Mouse (Mus musculus) embryonic facial prominence, embryonic 11.5 days (tissue): ENCODE measurements around the gene Aff3. TPM values are rescaled to one million over a fixed set of nuclear protein-coding genes. Genes with fewer than 3 reads are reported as not detected.

Experiments
- ATAC-seq: fragments of 200-750 bp; cut with Nextera tagmentation; replicated peaks from 2 replicates; pipeline ENCODE4 v1.8.0; 2017; ENCODE audit warnings: low read depth; ENCODE audit not compliant: insufficient number of reproducible peaks, low FRiP score, low TSS enrichment
- DNase-seq: peaks from one replicate; pipeline ENCODE4 v3.0.0-alpha.2; 2015; ENCODE audit warnings: low spot score
- H3K27ac ChIP-seq: fragments of 300-500 bp; sonication (generic); replicated peaks from 2 replicates; pipeline ENCODE4 v1.5.1; 2014; ENCODE audit warnings: mild to moderate bottlenecking, low read depth, low read length, control low read depth
- H3K27me3 ChIP-seq: fragments of 300-500 bp; sonication (generic); 2 replicates; pipeline ENCODE4 v1.6.1; 2014; ENCODE audit warnings: mild to moderate bottlenecking, low read length, moderate library complexity, mixed read lengths; ENCODE audit not compliant: control insufficient read depth, insufficient read depth
- H3K36me3 ChIP-seq: fragments of 300-500 bp; sonication (generic); replicated peaks from 2 replicates; pipeline ENCODE4 v1.6.1; 2014; ENCODE audit warnings: low read depth, mild to moderate bottlenecking, low read length, moderate library complexity, mixed read lengths; ENCODE audit not compliant: control insufficient read depth, insufficient read depth
- H3K4me1 ChIP-seq: fragments of 300-500 bp; sonication (generic); 2 replicates; pipeline ENCODE4 v1.6.1; 2014; ENCODE audit warnings: low read length, mixed read lengths; ENCODE audit not compliant: control insufficient read depth, insufficient read depth
- H3K4me2 ChIP-seq: fragments of 300-500 bp; sonication (generic); 2 replicates; pipeline ENCODE4 v1.6.1; 2014; ENCODE audit warnings: low read depth, mild to moderate bottlenecking, control low read depth, low read length, moderate library complexity
- H3K4me3 ChIP-seq: fragments of 300-500 bp; sonication (generic); 2 replicates; pipeline ENCODE4 v1.5.1; 2014; ENCODE audit warnings: low read depth, low read length, control low read depth
- H3K9ac ChIP-seq: fragments of 300-500 bp; sonication (generic); replicated peaks from 2 replicates; pipeline ENCODE4 v1.6.1; 2014; ENCODE audit warnings: mild to moderate bottlenecking, control low read depth, low read length
- H3K9me3 ChIP-seq: fragments of 300-500 bp; sonication (generic); replicated peaks from 2 replicates; pipeline ENCODE4 v1.6.1; 2016; ENCODE audit warnings: mild to moderate bottlenecking, low read length, inconsistent platforms, mixed read lengths; ENCODE audit not compliant: control insufficient read depth
- WGBS: fragments of 180-500 bp; shearing (Covaris S2); extraction: QIAGEN DNeasy Blood & Tissue Kit; methylation state at CpG from one replicate; pipeline ENCODE4 v1.1.7; 2014; 5-methylcytosine and 5-hydroxymethylcytosine counted together
- polyA plus RNA-seq: library from polyadenylated mRNA; unstranded; fragments of >200 nt; fragmentation: Nextera tagmentation; extraction: Ambion mirVana; gene quantifications from 2 replicates; pipeline ENCODE4 v1.2.1, GENCODE M21; 2014

The Aff3 gene
- polyA plus RNA-seq, 1 experiment from 2014 or later, result 17.5 TPM

DNA sequence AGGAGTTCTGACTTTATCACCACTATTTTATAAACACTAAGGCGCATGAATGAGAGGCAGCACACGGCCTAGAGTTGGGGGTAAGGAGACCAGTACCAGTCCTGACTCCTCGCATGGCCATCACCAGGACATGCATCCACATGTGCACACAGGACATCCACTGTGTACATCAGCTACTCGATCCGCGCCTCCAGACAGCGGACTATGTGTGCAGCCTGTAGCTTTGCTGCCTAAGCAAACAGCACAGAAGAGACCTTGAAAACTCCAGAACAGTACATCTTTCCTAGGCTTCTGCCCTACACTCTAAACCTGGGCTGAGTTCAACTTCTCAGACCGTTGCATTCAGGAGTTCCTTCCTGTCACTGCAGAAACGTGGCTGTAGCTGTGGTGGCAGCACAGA, 104.1 kb downstream of the Aff3 start:
- Histone ChIP-seq H3K4me3 (no peak overlapping the region), H3K4me2 (no peak overlapping the region), H3K36me3 (no peaks in the 10 kb centered on the region), H3K9ac (no peak overlapping the region), H3K27ac (no peak overlapping the region), H3K27me3 (no peaks in the 10 kb centered on the region), H3K4me1 (no peaks in the 10 kb centered on the region), H3K9me3 (no peaks in the 10 kb centered on the region)
- no peak for ATAC-seq
- no peak for DNase-seq
- WGBS, result 84% methylated on average over 9 of the region's 9 CpGs

DNA sequence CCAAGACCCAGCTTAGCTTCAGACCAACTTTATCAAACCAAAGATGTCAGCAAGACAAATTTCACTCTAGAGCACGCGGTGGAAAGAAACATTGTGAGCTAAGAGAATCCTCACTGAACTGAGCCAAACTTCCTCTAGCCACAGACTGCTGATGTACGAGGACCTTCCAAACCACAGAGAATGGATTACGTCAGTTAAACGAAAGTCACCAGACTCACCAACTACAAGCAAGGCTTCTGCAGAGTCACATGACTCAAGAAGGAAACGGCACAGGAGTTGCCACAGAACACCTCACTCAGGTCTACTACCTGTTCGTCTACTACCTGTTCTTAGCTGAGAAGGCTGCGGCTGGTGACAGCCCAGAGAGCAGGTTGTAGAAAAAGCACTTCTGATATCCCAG, 107.1 kb downstream of the Aff3 start:
- no peaks in the 10 kb centered on the region for H3K36me3 ChIP-seq
- DNase-seq, result no peak
- no peaks in the 10 kb centered on the region for H3K4me1 ChIP-seq
- H3K27ac ChIP-seq, result no peak overlapping the region
- H3K4me3 ChIP-seq, result no peak overlapping the region
- no peak overlapping the region for H3K9ac ChIP-seq
- ATAC-seq, result no peak
- no peaks in the 10 kb centered on the region for H3K9me3 ChIP-seq
- H3K4me2 ChIP-seq, result no peak overlapping the region
- WGBS, result 92% methylated on average over 8 of the region's 8 CpGs
- H3K27me3 ChIP-seq, result no peaks in the 10 kb centered on the region

DNA sequence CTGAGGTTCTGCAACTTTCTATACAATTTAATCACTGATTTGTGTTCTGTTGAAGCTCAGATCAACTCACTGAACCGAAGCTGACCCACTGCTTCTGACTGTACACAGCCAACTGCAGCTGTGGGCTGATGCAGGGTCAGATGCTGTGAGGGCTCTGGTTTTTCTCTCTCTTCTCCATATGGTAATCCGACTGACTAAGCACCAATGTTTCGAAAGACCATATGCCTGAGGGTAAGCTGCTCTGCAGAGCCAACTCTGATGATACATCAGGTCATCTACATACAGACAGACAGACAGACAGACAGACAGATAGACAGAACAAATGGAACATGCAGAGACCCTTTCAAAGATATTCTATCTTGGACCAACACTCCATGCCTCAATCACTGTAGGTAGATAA, 110.2 kb downstream of the Aff3 start:
- DNase-seq (no peak), ATAC-seq (no peak)
- H3K4me2 ChIP-seq, result no peak overlapping the region
- 86% methylated on average over 3 of the region's 3 CpGs for WGBS
- H3K9me3 ChIP-seq, result no peaks in the 10 kb centered on the region
- no peaks in the 10 kb centered on the region for H3K27me3 ChIP-seq
- no peak overlapping the region for H3K9ac ChIP-seq
- H3K36me3 ChIP-seq, result no peaks in the 10 kb centered on the region; the same call in 1 of the 2 replicates
- H3K4me1 ChIP-seq, result no peaks in the 10 kb centered on the region
- no peak overlapping the region for H3K4me3 ChIP-seq
- no peak overlapping the region for H3K27ac ChIP-seq

DNA sequence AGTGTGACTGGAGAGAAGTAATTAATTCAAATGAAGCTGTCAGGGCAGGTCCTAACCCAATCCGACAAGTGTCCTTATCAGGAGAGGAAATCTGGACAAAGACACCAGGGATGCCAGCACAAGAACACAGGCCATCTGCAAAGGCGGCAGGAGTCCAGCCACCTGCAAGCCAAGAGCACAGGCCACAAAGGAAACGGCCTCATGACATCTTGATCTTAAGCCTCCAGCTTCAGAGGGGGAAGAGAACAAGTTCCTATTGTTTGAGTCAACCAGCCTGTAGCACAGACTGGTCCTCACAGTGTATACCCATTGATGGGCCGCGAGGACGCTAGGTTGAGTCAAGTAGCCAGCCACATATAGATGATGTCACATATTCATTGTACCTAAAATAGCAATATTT, 111.7 kb downstream of the Aff3 start:
- no peak overlapping the region for H3K4me3 ChIP-seq
- DNase-seq (no peak), ATAC-seq (0 out of 2 replicates have a peak, but pooled peaks have one; percentile 52)
- no peaks in the 10 kb centered on the region; the same call in 1 of the 2 replicates for H3K36me3 ChIP-seq
- H3K9ac ChIP-seq, result no peak overlapping the region
- H3K4me2 ChIP-seq, result no peak overlapping the region
- H3K4me1 ChIP-seq, result no peaks in the 10 kb centered on the region
- H3K27me3 ChIP-seq, result no peaks in the 10 kb centered on the region
- WGBS, result 46% methylated on average over 6 of the region's 6 CpGs
- no peak overlapping the region for H3K27ac ChIP-seq
- no peaks in the 10 kb centered on the region for H3K9me3 ChIP-seq

DNA sequence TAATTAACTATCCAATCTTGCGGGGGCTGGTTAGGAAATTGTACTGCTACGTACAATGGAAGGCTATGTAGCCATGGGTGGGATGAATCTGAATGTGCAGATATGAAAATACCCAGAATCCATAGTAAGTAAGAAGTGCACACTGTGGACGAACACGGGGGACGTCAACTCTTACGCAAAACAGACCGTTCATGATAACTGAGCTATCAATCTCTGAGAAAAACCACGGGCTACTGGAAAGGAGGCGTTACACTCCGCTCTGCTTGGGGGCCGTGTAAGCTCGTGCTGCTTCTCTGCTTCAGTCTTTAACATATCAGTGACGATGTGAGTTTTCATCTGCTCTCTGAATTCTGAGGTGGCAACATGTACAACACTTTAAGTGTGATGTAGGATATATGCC, 114.2 kb downstream of the Aff3 start:
- no peaks in the 10 kb centered on the region for H3K27me3 ChIP-seq
- ATAC-seq (no peak), DNase-seq (no peak)
- H3K27ac ChIP-seq, result no peak overlapping the region
- H3K36me3 ChIP-seq, result no peaks in the 10 kb centered on the region; the same call in 1 of the 2 replicates
- WGBS, result 93% methylated on average over 13 of the region's 13 CpGs
- H3K9ac ChIP-seq, result no peak overlapping the region
- H3K9me3 ChIP-seq, result no peaks in the 10 kb centered on the region
- H3K4me1 ChIP-seq, result no peaks in the 10 kb centered on the region
- H3K4me2 ChIP-seq, result no peak overlapping the region
- no peak overlapping the region for H3K4me3 ChIP-seq

DNA sequence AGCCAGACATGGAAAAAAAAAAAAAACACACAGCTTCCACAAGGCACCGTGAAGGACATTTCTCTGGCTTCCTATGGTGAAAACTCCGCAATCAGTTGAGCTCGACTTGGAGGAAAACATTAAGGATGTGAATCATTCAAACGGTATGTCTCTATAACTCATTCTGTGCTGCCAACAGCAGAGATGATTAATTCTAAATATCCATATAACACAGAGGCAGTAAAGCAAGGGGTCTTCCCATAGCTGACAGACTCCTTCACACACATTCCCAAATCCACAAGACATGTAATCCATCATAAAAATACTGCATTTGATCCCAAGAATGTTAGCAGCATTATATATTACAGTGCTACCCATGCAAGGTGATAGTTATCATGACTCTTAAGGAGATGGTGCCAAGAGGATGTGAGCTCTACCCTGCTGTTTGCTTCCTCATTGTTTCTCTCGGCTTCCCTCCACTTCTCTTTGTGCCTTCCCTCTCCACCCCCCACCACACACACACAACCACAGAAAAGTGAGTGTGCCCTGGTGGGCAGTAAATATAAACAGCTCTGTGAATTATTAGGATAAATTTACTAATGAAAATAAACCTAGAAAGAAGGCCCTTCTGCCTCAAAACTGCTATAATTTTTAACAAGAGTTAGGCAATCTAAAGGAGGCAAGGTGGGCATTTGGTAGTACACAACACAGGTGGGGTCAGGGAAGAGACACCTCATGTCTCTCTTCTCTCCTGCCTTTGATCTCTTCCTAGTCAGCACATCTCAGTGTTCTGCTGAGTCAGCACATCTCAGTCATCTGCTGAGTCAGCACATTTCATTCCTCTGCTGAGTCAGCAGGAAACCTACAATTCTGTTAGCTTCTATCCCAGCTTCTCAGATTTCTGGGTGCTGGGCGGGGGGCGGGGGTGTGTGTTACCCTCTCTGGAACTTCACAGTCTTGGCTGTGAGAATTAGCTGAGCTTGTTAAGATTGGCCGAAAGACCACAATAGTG, 115.8 kb downstream of the Aff3 start:
- no peak for ATAC-seq
- no peak overlapping the region for H3K9ac ChIP-seq
- DNase-seq, result no peak
- H3K36me3 ChIP-seq, result no peaks in the 10 kb centered on the region; the same call in 1 of the 2 replicates
- no peaks in the 10 kb centered on the region for H3K9me3 ChIP-seq
- H3K4me3 ChIP-seq, result no peak overlapping the region
- H3K4me1 ChIP-seq, result no peaks in the 10 kb centered on the region
- no peak overlapping the region for H3K27ac ChIP-seq
- no peaks in the 10 kb centered on the region for H3K27me3 ChIP-seq
- H3K4me2 ChIP-seq, result no peak overlapping the region
- WGBS, result 75% methylated on average over 8 of the region's 8 CpGs

DNA sequence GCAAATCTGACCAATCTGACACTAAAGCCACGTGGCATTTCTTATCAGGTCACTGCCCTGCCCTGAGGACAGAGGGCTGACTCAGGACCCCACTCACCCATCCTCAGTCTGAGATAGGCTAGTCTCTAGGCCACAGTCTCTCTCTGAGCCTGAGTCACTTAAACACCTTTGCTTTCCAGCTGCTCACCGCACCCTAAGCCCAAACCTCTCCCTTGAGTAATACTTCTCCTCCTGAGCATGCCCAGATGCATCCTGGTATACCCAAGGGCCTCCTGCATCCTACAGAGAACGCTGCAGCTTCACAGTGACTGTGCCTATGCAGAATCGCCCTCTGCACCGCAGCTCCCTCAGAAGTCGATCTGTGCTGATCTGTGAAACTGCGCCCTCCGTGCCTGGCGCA, 117.1 kb downstream of the Aff3 start:
- H3K4me1 ChIP-seq, result no peaks in the 10 kb centered on the region
- H3K9ac ChIP-seq, result no peak overlapping the region
- H3K4me2 ChIP-seq, result no peak overlapping the region
- H3K4me3 ChIP-seq, result no peak overlapping the region
- DNase-seq (no peak), ATAC-seq (no peak)
- H3K27me3 ChIP-seq, result no peaks in the 10 kb centered on the region
- 83% methylated on average over 9 of the region's 9 CpGs for WGBS
- no peaks in the 10 kb centered on the region; the same call in 1 of the 2 replicates for H3K36me3 ChIP-seq
- no peak overlapping the region for H3K27ac ChIP-seq
- no peaks in the 10 kb centered on the region for H3K9me3 ChIP-seq

DNA sequence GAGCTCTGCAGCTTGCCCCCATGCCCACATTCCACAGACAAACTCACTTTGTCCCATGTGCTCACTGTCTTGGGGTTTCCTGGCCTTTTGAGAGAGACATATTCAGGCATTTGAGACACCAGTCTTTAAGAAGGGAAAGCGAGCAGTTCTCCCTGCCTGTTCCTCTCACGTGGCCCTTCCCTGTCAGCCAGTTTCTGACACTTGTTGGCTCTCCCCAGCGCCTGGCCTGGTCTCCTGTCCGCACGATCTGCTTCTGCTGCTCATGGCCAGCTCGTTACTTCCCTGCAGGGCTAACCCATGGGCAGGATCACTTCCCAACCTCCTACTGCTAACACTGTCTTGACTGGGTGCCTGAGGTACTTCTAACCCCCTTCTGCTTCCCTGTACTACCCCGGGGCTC, 118.1 kb downstream of the Aff3 start:
- no peaks in the 10 kb centered on the region for H3K9me3 ChIP-seq
- H3K36me3 ChIP-seq, result no peaks in the 10 kb centered on the region; the same call in 1 of the 2 replicates
- no peaks in the 10 kb centered on the region for H3K27me3 ChIP-seq
- DNase-seq (no peak), ATAC-seq (no peak)
- H3K27ac ChIP-seq, result no peak overlapping the region
- H3K4me2 ChIP-seq, result no peak overlapping the region
- H3K9ac ChIP-seq, result no peak overlapping the region
- no peak overlapping the region for H3K4me3 ChIP-seq
- H3K4me1 ChIP-seq, result no peaks in the 10 kb centered on the region
- WGBS, result 66% methylated on average over 7 of the region's 7 CpGs
